8 mouse cellular contexts compared by ENCODE assay signal in genomic region chr11:115162832-115163480, GRCm38 (mm10). TPM values are rescaled to one million over a fixed set of nuclear protein-coding genes. Genes with fewer than 3 reads are reported as not detected.
DNase-seq lines count a peak whose midpoint lies in the region; ATAC-seq and TF ChIP-seq lines count a peak whose summit lies in the region.

TSS of gene Slc9a3r1 (plus strand) at chr11:115163341.

- peak; percentile 97 for TF ChIP-seq POLR2A in bone marrow, adult 2 months (IDR thresholded peaks at IDR 0.05; ENCODE audit: borderline replicate concordance, control insufficient read depth, low read depth, low read length)
- TF ChIP-seq POLR2A in limb, embryonic 14.5 days (IDR thresholded peaks at IDR 0.05; ENCODE audit: borderline replicate concordance, extremely low read depth, insufficient read depth, insufficient read length) = 0 out of 2 replicates have a peak, but pooled peaks have one; percentile 63

- H3K9me3 ChIP-seq in embryonic facial prominence, embryonic 15.5 days (replicated peaks) = no peaks in the 10 kb centered on the region
- no peaks in the 10 kb centered on the region for H3K9me3 ChIP-seq in limb, embryonic 14.5 days (ENCODE audit: control insufficient read depth, low read length)
- no peaks in the 10 kb centered on the region for H3K9me3 ChIP-seq in midbrain, postnatal 0 days (ENCODE audit: low read length)

- H3K4me1 ChIP-seq in bone marrow, adult 2 months (ENCODE audit: control insufficient read depth, insufficient read depth, low read length) = peaks cover 3% of the 10 kb centered on the region
- peaks cover 35% of the 10 kb centered on the region for H3K4me1 ChIP-seq in embryonic facial prominence, embryonic 15.5 days
- H3K4me1 ChIP-seq in limb, embryonic 14.5 days (ENCODE audit: control insufficient read depth, insufficient read depth, low read length) = peaks cover 25% of the 10 kb centered on the region
- H3K4me1 ChIP-seq in midbrain, postnatal 0 days (ENCODE audit: insufficient read depth, low read length) = peaks cover 4% of the 10 kb centered on the region; the same call in 1 of the 2 replicates

- H3K27ac ChIP-seq in bone marrow, adult 2 months (ENCODE audit: control insufficient read depth, insufficient read depth, low read depth, low read length, poor library complexity) = peak within 1 kb of the TSS; percentile 88
- H3K27ac ChIP-seq in embryonic facial prominence, embryonic 15.5 days (replicated peaks) = 0 out of 2 replicates have a peak within 1 kb of the TSS, but pooled peaks have one; percentile 58
- H3K27ac ChIP-seq in limb, embryonic 14.5 days (replicated peaks; ENCODE audit: low read depth, low read length) = 0 out of 2 replicates have a peak within 1 kb of the TSS, but pooled peaks have one; percentile 5
- peak within 1 kb of the TSS; percentile 52; the same call in 1 of the 2 replicates for H3K27ac ChIP-seq in midbrain, postnatal 0 days (ENCODE audit: low read depth, low read length)

- WGBS in bone marrow, adult 2 months = under 1% methylated on average over 47 of the region's 47 CpGs
- under 1% methylated on average over 47 of the region's 47 CpGs for WGBS in embryonic facial prominence, embryonic 15.5 days
- under 1% methylated on average over 46 of the region's 47 CpGs for WGBS in limb, embryonic 14.5 days
- under 1% methylated on average over 46 of the region's 47 CpGs for WGBS in midbrain, postnatal 0 days

- H3K4me3 ChIP-seq in bone marrow, adult 2 months (replicated peaks; ENCODE audit: control insufficient read depth, low read depth, low read length) = peak within 1 kb of the TSS; percentile 92
- H3K4me3 ChIP-seq in embryonic facial prominence, embryonic 15.5 days (replicated peaks) = peak within 1 kb of the TSS; percentile 65
- H3K4me3 ChIP-seq in limb, embryonic 14.5 days (replicated peaks; ENCODE audit: low read length) = peak within 1 kb of the TSS; percentile 47
- H3K4me3 ChIP-seq in midbrain, postnatal 0 days (ENCODE audit: low read depth, low read length) = peak within 1 kb of the TSS; percentile 49

- DNase-seq in 416B (ENCODE audit: low read depth) = peak; percentile 98
- peak; percentile 99 for DNase-seq in heart, adult 8-10 months (ENCODE audit: low spot score)
- peak; percentile 99 for DNase-seq in kidney, adult 9 months
- peak; percentile 98 for DNase-seq in limb, embryonic 14.5 days (ENCODE audit: low spot score)
- peak; percentile 96 for DNase-seq in midbrain, postnatal 0 days (ENCODE audit: low spot score)
- peak; percentile 97 for DNase-seq in spleen, postnatal 14 days (ENCODE audit: low spot score in 2 of 2)

- peak within 1 kb of the TSS; percentile 94 for H3K4me2 ChIP-seq in embryonic facial prominence, embryonic 15.5 days (replicated peaks)
- H3K4me2 ChIP-seq in limb, embryonic 14.5 days (replicated peaks; ENCODE audit: low read depth, low read length, severe bottlenecking) = peak within 1 kb of the TSS; percentile 66
- peak within 1 kb of the TSS; percentile 55 for H3K4me2 ChIP-seq in midbrain, postnatal 0 days (ENCODE audit: low read depth, low read length, poor library complexity, severe bottlenecking)

- H3K27me3 ChIP-seq in embryonic facial prominence, embryonic 15.5 days = peaks cover 42% of the 10 kb centered on the region
- H3K27me3 ChIP-seq in limb, embryonic 14.5 days (ENCODE audit: control insufficient read depth, insufficient read depth, low read length) = peaks cover 34% of the 10 kb centered on the region
- peaks cover 27% of the 10 kb centered on the region for H3K27me3 ChIP-seq in midbrain, postnatal 0 days (ENCODE audit: insufficient read depth, low read length)

- H3K36me3 ChIP-seq in embryonic facial prominence, embryonic 15.5 days = no peaks in the 10 kb centered on the region
- H3K36me3 ChIP-seq in limb, embryonic 14.5 days (ENCODE audit: control insufficient read depth, insufficient read depth, low read length) = no peaks in the 10 kb centered on the region
- no peaks in the 10 kb centered on the region for H3K36me3 ChIP-seq in midbrain, postnatal 0 days (ENCODE audit: insufficient read depth, low read length)

- ATAC-seq in embryonic facial prominence, embryonic 15.5 days (ENCODE audit: insufficient number of reproducible peaks, low FRiP score, low TSS enrichment, low read depth) = peak; percentile 96
- peak; percentile 98 for ATAC-seq in limb, embryonic 14.5 days (ENCODE audit: low FRiP score, low read depth)
- peak; percentile 92 for ATAC-seq in midbrain, postnatal 0 days (ENCODE audit: low FRiP score)

- peak within 1 kb of the TSS; percentile 45 for H3K9ac ChIP-seq in embryonic facial prominence, embryonic 15.5 days
- H3K9ac ChIP-seq in limb, embryonic 14.5 days (ENCODE audit: low read depth, low read length, severe bottlenecking) = peak within 1 kb of the TSS; percentile 43
- H3K9ac ChIP-seq in midbrain, postnatal 0 days (replicated peaks; ENCODE audit: low read length, poor library complexity, severe bottlenecking) = peak within 1 kb of the TSS; percentile 55; the same call in 1 of the 2 replicates

- no peak for TF ChIP-seq CTCF in bone marrow, adult 2 months (IDR thresholded peaks at IDR 0.05; ENCODE audit: control insufficient read depth, insufficient read depth, low read length)
- TF ChIP-seq CTCF in midbrain, postnatal 0 days (IDR thresholded peaks at IDR 0.05) = no peak

RNA-seq across cellular contexts. Expression of gene Slc9a3r1, which starts in this region (rescaled TPM):
- polyA plus RNA-seq in bone marrow, adult 2 months (2011; ENCODE audit: insufficient read depth, insufficient read length, low replicate concordance, missing spikeins) = 21.9 and 51.0 TPM in 2 replicates
- polyA plus RNA-seq in embryonic facial prominence, embryonic 15.5 days (2015; fragmentation: Nextera tagmentation; extraction: Ambion mirVana) = 45.2 and 51.8 TPM in 2 replicates
- total RNA-seq in heart, adult 8-10 months (2022) = 1 to 10 TPM; 7.3 to 8.5 (median 8.5) TPM
- polyA plus RNA-seq in limb, embryonic 14.5 days (2012; rRNA removed) = 19.1 and 22.0 TPM in 2 replicates
- polyA plus RNA-seq in limb, embryonic 14.5 days (2014; fragmentation: Nextera tagmentation; extraction: Ambion mirVana) = 29.9 and 33.7 TPM in 2 replicates
- 53.3 and 57.3 TPM in 2 replicates for total RNA-seq in midbrain, postnatal 0 days (2014; rRNA removed)
- 65.4 and 72.9 TPM in 2 replicates for polyA plus RNA-seq in midbrain, postnatal 0 days (2015; fragmentation: Nextera tagmentation; extraction: Ambion mirVana)

Comparison
In these comparisons a context has a peak if more than half of its experiments do, and no peak if none do; other contexts are left out.
1. Peak in every context shown above with its lines: DNase-seq, ATAC-seq, H3K4me3 ChIP-seq and H3K27ac ChIP-seq.
2. H3K27ac ChIP-seq: peak in every context shown above with its lines; median percentile 88 in bone marrow, adult 2 months; 58 in embryonic facial prominence, embryonic 15.5 days; 52 in midbrain, postnatal 0 days; 5 in limb, embryonic 14.5 days.